10 mouse cellular contexts compared by ENCODE assay signal in the genomic region with DNA sequence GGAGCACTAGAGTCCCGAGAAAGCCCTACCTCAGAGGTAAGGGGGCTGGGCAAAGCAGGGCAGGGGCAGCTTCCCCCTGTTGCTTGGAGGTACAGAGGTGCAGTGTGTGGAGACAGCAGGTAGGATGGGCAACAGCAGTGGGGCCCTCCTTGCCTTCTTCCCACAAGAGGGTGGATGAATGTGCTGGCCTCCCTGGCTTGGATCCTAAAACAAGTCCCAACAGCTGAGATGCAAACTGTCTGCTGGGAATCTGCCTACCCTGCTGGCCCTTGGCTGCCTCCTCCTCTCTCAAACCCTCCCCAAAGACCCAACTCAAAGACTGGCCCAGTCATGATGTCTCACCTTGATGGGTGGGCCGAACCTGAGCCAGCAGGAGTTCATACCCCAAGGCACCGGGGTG. TPM values are rescaled to one million over a fixed set of nuclear protein-coding genes. Genes with fewer than 3 reads are reported as not detected.
DNase-seq lines count a peak whose midpoint lies in the region; ATAC-seq and TF ChIP-seq lines count a peak whose summit lies in the region.
"Had no signal": no experiment of that assay in that cellular context is flagged by ENCODE, and none has a peak within 500 bp of the region (broad histone marks: within the 10 kb centered on the region; RNA-seq: fewer than 3 reads in every experiment).

No protein-coding gene starts in this region.

- 0 out of 2 replicates have a peak overlapping the region, but pooled peaks have one; percentile 95 for H3K27ac ChIP-seq in kidney, embryonic 15.5 days
- H3K27ac ChIP-seq in embryonic facial prominence, embryonic 15.5 days (replicated peaks): no peak overlapping the region
- no peak overlapping the region for H3K27ac ChIP-seq in hindbrain, embryonic 14.5 days

- H3K27me3 ChIP-seq in kidney, embryonic 15.5 days: no peaks in the 10 kb centered on the region
- no peaks in the 10 kb centered on the region for H3K27me3 ChIP-seq in embryonic facial prominence, embryonic 15.5 days
- H3K27me3 ChIP-seq in hindbrain, embryonic 14.5 days (ENCODE audit: control insufficient read depth, insufficient read depth, low read length): no peaks in the 10 kb centered on the region
- H3K27me3 ChIP-seq in myocyte (ENCODE audit: control insufficient read depth, insufficient read depth, insufficient read length): no peaks in the 10 kb centered on the region

- no peak overlapping the region for H3ac ChIP-seq in myocyte (ENCODE audit: control insufficient read depth, insufficient read length)

- 78% methylated on average over 3 of the region's 3 CpGs for WGBS in kidney, embryonic 15.5 days
- WGBS in embryonic facial prominence, embryonic 15.5 days: 67% methylated on average over 3 of the region's 3 CpGs
- WGBS in hindbrain, embryonic 14.5 days: 83% methylated on average over 3 of the region's 3 CpGs

- H3K4me3 ChIP-seq in kidney, embryonic 15.5 days (replicated peaks): no peak overlapping the region
- no peak overlapping the region for H3K4me3 ChIP-seq in embryonic facial prominence, embryonic 15.5 days (replicated peaks)
- no peak overlapping the region for H3K4me3 ChIP-seq in hindbrain, embryonic 14.5 days (replicated peaks; ENCODE audit: low read length)
- peak overlapping the region; percentile 95 for H3K4me3 ChIP-seq in myocyte

- peaks cover 71% of the 10 kb centered on the region for H3K79me2 ChIP-seq in myocyte (ENCODE audit: control insufficient read depth, insufficient read depth)

- no peaks in the 10 kb centered on the region for H3K9me3 ChIP-seq in kidney, embryonic 15.5 days (replicated peaks)
- no peaks in the 10 kb centered on the region for H3K9me3 ChIP-seq in embryonic facial prominence, embryonic 15.5 days (replicated peaks)
- no peaks in the 10 kb centered on the region for H3K9me3 ChIP-seq in hindbrain, embryonic 14.5 days (ENCODE audit: control insufficient read depth, low read length)

- H3K9ac ChIP-seq in kidney, embryonic 15.5 days: peak overlapping the region; percentile 15; the same call in 1 of the 2 replicates
- H3K9ac ChIP-seq in embryonic facial prominence, embryonic 15.5 days: no peak overlapping the region
- H3K9ac ChIP-seq in hindbrain, embryonic 14.5 days: no peak overlapping the region

- H3K4me1 ChIP-seq in kidney, embryonic 15.5 days: peaks cover 58% of the 10 kb centered on the region
- peaks cover 51% of the 10 kb centered on the region for H3K4me1 ChIP-seq in embryonic facial prominence, embryonic 15.5 days
- H3K4me1 ChIP-seq in hindbrain, embryonic 14.5 days (replicated peaks; ENCODE audit: control insufficient read depth, insufficient read depth, low read length): peaks cover 45% of the 10 kb centered on the region

- H3K4me2 ChIP-seq in kidney, embryonic 15.5 days: peak overlapping the region; percentile 89
- peak overlapping the region; percentile 74 for H3K4me2 ChIP-seq in embryonic facial prominence, embryonic 15.5 days (replicated peaks)
- peak overlapping the region; percentile 76 for H3K4me2 ChIP-seq in hindbrain, embryonic 14.5 days (replicated peaks)
- H3K4me2 ChIP-seq in myocyte (ENCODE audit: low read depth): peak overlapping the region; percentile 72

- DNase-seq in kidney, postnatal 14 days: no peak
- DNase-seq in hindbrain, embryonic 14.5 days (ENCODE audit: low spot score): no peak
- DNase-seq in adipocyte (ENCODE audit: low spot score): no peak
- DNase-seq in left cerebral cortex, adult 8-10 months (ENCODE audit: low spot score in 2 of 2): no peak
- DNase-seq: cerebellum, adult 11-12 months; gastrocnemius, postnatal 14 days; kidney, postnatal 4 days had no signal

- H3K36me3 ChIP-seq in kidney, embryonic 15.5 days: peaks cover 14% of the 10 kb centered on the region; the same call in 1 of the 2 replicates
- 0 out of 2 replicates have a peak, but pooled peaks cover 3% of the 10 kb centered on the region for H3K36me3 ChIP-seq in embryonic facial prominence, embryonic 15.5 days
- peaks cover 6% of the 10 kb centered on the region; the same call in 1 of the 2 replicates for H3K36me3 ChIP-seq in hindbrain, embryonic 14.5 days (replicated peaks; ENCODE audit: control insufficient read depth, insufficient read depth)
- H3K36me3 ChIP-seq in myocyte (ENCODE audit: control insufficient read depth, insufficient read depth): no peaks in the 10 kb centered on the region

- ATAC-seq in kidney, embryonic 15.5 days (replicated peaks; ENCODE audit: low FRiP score): no peak
- no peak for ATAC-seq in embryonic facial prominence, embryonic 15.5 days (ENCODE audit: insufficient number of reproducible peaks, low FRiP score, low TSS enrichment, low read depth)
- no peak for ATAC-seq in hindbrain, embryonic 14.5 days (ENCODE audit: low FRiP score)

- TF ChIP-seq POLR2A in myocyte (IDR thresholded peaks at IDR 0.05; ENCODE audit: insufficient read length, low read depth): no peak

TF ChIP-seq in myocyte, 11 proteins besides CTCF, POLR2A, EP300 and RAD21:
- no peak for TF ChIP-seq REST (IDR thresholded peaks at IDR 0.05; ENCODE audit: insufficient read depth, insufficient read length)
- no peak for TF ChIP-seq POLR2AphosphoS2 (IDR thresholded peaks at IDR 0.05; ENCODE audit: insufficient read length, low read depth)
- TF ChIP-seq MYOD1 (IDR thresholded peaks at IDR 0.05; ENCODE audit: control insufficient read depth in 1 of 3, insufficient read length in 2 of 3, low read depth in 2 of 3): peak; percentile 18 to 63 (median 46)
- no peak for TF ChIP-seq CEBPB (IDR thresholded peaks at IDR 0.05; ENCODE audit: insufficient read depth, poor library complexity, severe bottlenecking)
- TF ChIP-seq MYOG (IDR thresholded peaks at IDR 0.05; ENCODE audit: control insufficient read depth in 1 of 3, insufficient read depth in 1 of 3, insufficient read length in 2 of 3, low read depth in 2 of 3): peak in 2 of 3 experiments; percentile 19 to 77

RNA-seq across cellular contexts. Expression of a gene that starts 2.1 kb away (rescaled TPM):
- polyA plus RNA-seq in kidney, embryonic 15.5 days (2015; fragmentation: Nextera tagmentation; extraction: Ambion mirVana): 9.5 and 11.1 TPM in 2 replicates
- polyA plus RNA-seq in embryonic facial prominence, embryonic 15.5 days (2015; fragmentation: Nextera tagmentation; extraction: Ambion mirVana): 11.7 and 14.9 TPM in 2 replicates
- 16.2 and 19.3 TPM in 2 replicates for polyA plus RNA-seq in hindbrain, embryonic 14.5 days (2014; fragmentation: Nextera tagmentation; extraction: Ambion mirVana)
- 40.9 TPM for polyA plus RNA-seq in myocyte (2012; fragmentation: generic; extraction: Trizol)
- total RNA-seq in left cerebral cortex, adult 8-10 months (2022): 10 to 100 TPM; 19.1 to 22.9 (median 19.5) TPM

RNA-seq across cellular contexts. Expression of a gene that starts 19.1 kb away (rescaled TPM):
- 15.6 and 17.3 TPM in 2 replicates for polyA plus RNA-seq in kidney, embryonic 15.5 days (2015; fragmentation: Nextera tagmentation; extraction: Ambion mirVana)
- 13.1 and 13.4 TPM in 2 replicates for polyA plus RNA-seq in embryonic facial prominence, embryonic 15.5 days (2015; fragmentation: Nextera tagmentation; extraction: Ambion mirVana)
- 16.5 and 19.6 TPM in 2 replicates for polyA plus RNA-seq in hindbrain, embryonic 14.5 days (2014; fragmentation: Nextera tagmentation; extraction: Ambion mirVana)
- polyA plus RNA-seq in myocyte (2012; fragmentation: generic; extraction: Trizol): 11.8 TPM
- total RNA-seq in left cerebral cortex, adult 8-10 months (2022): 1 to 10 TPM; 4.5 to 6.2 (median 6.2) TPM
